Mouse (Mus musculus) limb, embryonic 11.5 days (tissue): ENCODE measurements around the gene Csrnp3. TPM values are rescaled to one million over a fixed set of nuclear protein-coding genes. Genes with fewer than 3 reads are reported as not detected.
"Not testable (repeated sequence)": the region's sequence is repeated elsewhere in the genome, so short reads cannot be mapped to it uniquely, and the experiment has no call there.

Experiments used
- ATAC-seq: fragments of 200-750 bp; cut with Nextera tagmentation; 2 replicates; pipeline ENCODE4 v1.8.0; 2017; ENCODE audit warnings: low read depth; ENCODE audit not compliant: insufficient number of reproducible peaks, low FRiP score, low TSS enrichment
- DNase-seq: peaks from one replicate; pipeline ENCODE4 v3.0.0-alpha.2; 2015; ENCODE audit warnings: low spot score
- H3K27ac ChIP-seq: fragments of 300-500 bp; sonication (generic); replicated peaks from 2 replicates; pipeline ENCODE4 v1.5.1; 2014; ENCODE audit warnings: low read depth, mild to moderate bottlenecking, low read length
- H3K27me3 ChIP-seq: fragments of 300-500 bp; sonication (generic); 2 replicates; pipeline ENCODE4 v1.6.1; 2014; ENCODE audit warnings: mild to moderate bottlenecking, low read length, mixed read lengths; ENCODE audit not compliant: control insufficient read depth, insufficient read depth
- H3K36me3 ChIP-seq: fragments of 300-500 bp; sonication (generic); 2 replicates; pipeline ENCODE4 v1.6.1; 2014; ENCODE audit warnings: mild to moderate bottlenecking, low read length, moderate library complexity, mixed read lengths; ENCODE audit not compliant: control insufficient read depth, insufficient read depth
- H3K4me1 ChIP-seq: fragments of 300-500 bp; sonication (generic); 2 replicates; pipeline ENCODE4 v1.6.1; 2014; ENCODE audit warnings: low read length, mixed read lengths; ENCODE audit not compliant: control insufficient read depth, insufficient read depth
- H3K4me2 ChIP-seq: fragments of 300-500 bp; sonication (generic); 2 replicates; pipeline ENCODE4 v1.6.1; 2014; ENCODE audit warnings: low read depth, mild to moderate bottlenecking, moderate library complexity; ENCODE audit not compliant: severe bottlenecking
- H3K4me3 ChIP-seq: fragments of 300-500 bp; sonication (generic); 2 replicates; pipeline ENCODE4 v1.5.1; 2014; ENCODE audit warnings: low read depth, low read length
- H3K9ac ChIP-seq: fragments of 300-500 bp; sonication (generic); 2 replicates; pipeline ENCODE4 v1.6.1; 2014; ENCODE audit warnings: mild to moderate bottlenecking, low read length
- H3K9me3 ChIP-seq: fragments of 300-500 bp; sonication (generic); 2 replicates; pipeline ENCODE4 v1.6.1; 2016; ENCODE audit warnings: low read length; ENCODE audit not compliant: control insufficient read depth
- WGBS: fragments of 180-500 bp; shearing (Covaris S2); extraction: QIAGEN DNeasy Blood & Tissue Kit; methylation state at CpG from one replicate; pipeline ENCODE4 v1.1.7; 2014; 5-methylcytosine and 5-hydroxymethylcytosine counted together
- polyA plus RNA-seq: library from polyadenylated mRNA; unstranded; fragments of >200 nt; fragmentation: Nextera tagmentation; extraction: Ambion mirVana; gene quantifications from 2 replicates; pipeline ENCODE4 v1.2.1, GENCODE M21; 2014

Gene Csrnp3
- polyA plus RNA-seq, 1 experiment from 2014 or later: 10.8 TPM

GRCm38 (mm10) chr2:65850282-65850681 is 4.7 kb downstream of the Csrnp3 start:
- 90% methylated on average over 3 of the region's 3 CpGs for WGBS
- not testable (repeated sequence) for H3K9ac ChIP-seq, H3K27ac ChIP-seq, DNase-seq, ATAC-seq, H3K4me3 ChIP-seq, H3K27me3 ChIP-seq, H3K4me2 ChIP-seq, H3K9me3 ChIP-seq, H3K4me1 ChIP-seq, H3K36me3 ChIP-seq

- no peak overlapping the region for H3K4me2 ChIP-seq
- no peak for ATAC-seq
- H3K4me3 ChIP-seq: no peak overlapping the region
- H3K9ac ChIP-seq: no peak overlapping the region
- no peak for DNase-seq
- H3K27me3 ChIP-seq: no peaks in the 10 kb centered on the region
- H3K27ac ChIP-seq: no peak overlapping the region
- WGBS: 96% methylated on average over 5 of the region's 5 CpGs
- H3K4me1 ChIP-seq: no peaks in the 10 kb centered on the region
- no peaks in the 10 kb centered on the region for H3K36me3 ChIP-seq
- no peaks in the 10 kb centered on the region for H3K9me3 ChIP-seq
These were observed 11.2 kb downstream of the Csrnp3 start for GRCm38 (mm10) chr2:65856791-65857190.

DNA sequence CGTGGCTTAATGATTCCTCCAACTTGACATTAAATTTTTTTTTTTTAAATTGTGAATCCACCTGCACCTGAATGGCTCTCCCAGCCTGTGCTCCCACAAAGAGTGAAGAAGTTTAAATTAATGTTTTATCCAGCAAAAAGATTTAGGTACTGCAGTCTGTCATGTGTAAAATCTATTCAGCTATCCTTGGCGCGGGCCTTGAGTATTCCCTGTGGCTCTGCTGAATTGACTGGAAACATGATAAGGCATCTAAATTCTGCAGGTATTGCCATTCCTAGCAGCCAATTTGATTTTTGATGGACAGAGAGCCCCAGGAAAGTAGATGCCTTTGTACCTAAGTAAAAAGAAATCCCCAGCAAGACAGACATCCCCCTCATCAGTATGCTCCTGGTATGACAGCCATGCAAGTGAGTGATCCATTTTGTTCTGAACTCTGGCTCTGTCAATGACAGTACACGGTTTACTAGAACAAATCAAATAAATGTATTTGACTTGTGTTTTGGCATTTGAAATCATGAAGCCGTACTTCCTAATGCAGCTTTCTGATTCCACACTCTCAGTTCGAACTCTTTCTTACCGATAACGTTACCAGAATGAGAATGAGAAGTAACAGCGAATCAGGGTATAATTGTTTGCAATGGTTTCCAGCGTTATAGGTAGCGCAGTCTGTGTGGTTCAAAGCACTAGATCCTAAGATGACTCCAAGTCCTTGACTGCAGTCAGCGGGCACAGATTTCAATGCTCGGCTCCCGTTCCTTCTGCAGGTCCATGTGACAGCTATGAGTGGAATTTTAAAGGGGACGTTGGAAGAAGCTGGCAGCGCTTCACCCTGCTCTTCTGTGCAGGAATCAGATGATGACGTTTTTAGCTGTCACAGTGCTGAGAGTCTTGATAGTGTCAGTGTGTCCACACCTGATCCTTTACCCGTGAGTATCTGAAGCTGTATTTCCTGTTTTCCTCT is 14.5 kb downstream of the Csrnp3 start:
- Histone ChIP-seq H3K4me2 (no peak overlapping the region), H3K4me3 (no peak overlapping the region), H3K27me3 (no peaks in the 10 kb centered on the region), H3K9ac (no peak overlapping the region), H3K9me3 (no peaks in the 10 kb centered on the region), H3K27ac (no peak overlapping the region), H3K4me1 (no peaks in the 10 kb centered on the region), H3K36me3 (no peaks in the 10 kb centered on the region)
- no peak for ATAC-seq
- no peak for DNase-seq
- WGBS: 88% methylated on average over 18 of the region's 18 CpGs

- Histone ChIP-seq H3K36me3 (no peaks in the 10 kb centered on the region), H3K4me1 (no peaks in the 10 kb centered on the region), H3K9me3 (no peaks in the 10 kb centered on the region), H3K4me3 (no peak overlapping the region), H3K27ac (no peak overlapping the region), H3K9ac (no peak overlapping the region), H3K27me3 (no peaks in the 10 kb centered on the region), H3K4me2 (no peak overlapping the region)
- 72% methylated on average over 12 of the region's 12 CpGs for WGBS
- ATAC-seq: no peak
- no peak for DNase-seq
These were observed 19.3 kb downstream of the Csrnp3 start for GRCm38 (mm10) chr2:65864778-65865339.

DNA sequence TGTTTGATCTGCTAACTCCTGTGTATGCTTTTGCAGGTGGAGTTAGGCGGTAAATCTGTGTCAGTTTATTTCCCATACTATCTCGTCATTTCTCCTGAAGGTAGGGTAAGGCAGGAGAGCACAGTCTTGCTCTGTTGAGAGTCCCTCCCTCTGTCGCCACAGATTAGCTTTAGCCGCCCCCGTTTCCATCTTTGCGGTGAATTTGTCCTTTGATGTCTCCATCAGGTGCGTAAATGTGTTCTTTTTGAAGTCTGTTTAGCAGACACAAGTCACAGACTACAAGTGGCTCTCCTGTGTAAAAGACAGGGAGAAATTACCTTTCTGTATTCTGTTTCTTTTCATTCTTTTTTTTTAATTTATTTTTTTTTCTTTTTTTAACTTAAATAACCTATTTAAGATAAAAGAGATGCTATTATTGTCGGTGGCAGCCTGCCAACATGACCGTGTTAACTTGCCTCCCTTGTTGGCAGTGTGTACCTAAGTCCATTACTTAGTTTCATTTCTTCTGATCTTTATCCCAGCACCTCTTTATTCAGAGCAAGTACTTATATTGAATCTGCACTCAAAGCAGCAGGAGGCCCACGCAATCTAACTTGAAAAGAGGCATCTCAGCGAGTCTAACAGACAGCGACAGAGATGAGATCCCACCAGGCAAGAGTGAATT is 25.5 kb downstream of the Csrnp3 start:
- Histone ChIP-seq H3K4me2 (no peak overlapping the region), H3K36me3 (no peaks in the 10 kb centered on the region), H3K9ac (no peak overlapping the region), H3K27ac (no peak overlapping the region), H3K4me1 (no peaks in the 10 kb centered on the region), H3K4me3 (no peak overlapping the region), H3K27me3 (no peaks in the 10 kb centered on the region), H3K9me3 (no peaks in the 10 kb centered on the region)
- DNase-seq (no peak), ATAC-seq (no peak)
- 71% methylated on average over 12 of the region's 12 CpGs for WGBS

GRCm38 (mm10) chr2:65891590-65891989 is 46.0 kb downstream of the Csrnp3 start:
- H3K27ac ChIP-seq: no peak overlapping the region
- H3K27me3 ChIP-seq: no peaks in the 10 kb centered on the region
- H3K9ac ChIP-seq: no peak overlapping the region
- ATAC-seq: no peak
- H3K4me2 ChIP-seq: no peak overlapping the region
- DNase-seq: no peak
- no peaks in the 10 kb centered on the region for H3K36me3 ChIP-seq
- no peak overlapping the region for H3K4me3 ChIP-seq
- no peaks in the 10 kb centered on the region for H3K9me3 ChIP-seq
- H3K4me1 ChIP-seq: 0 out of 2 replicates have a peak, but pooled peaks cover 2% of the 10 kb centered on the region
- WGBS: 58% methylated on average over 3 of the region's 3 CpGs

DNA sequence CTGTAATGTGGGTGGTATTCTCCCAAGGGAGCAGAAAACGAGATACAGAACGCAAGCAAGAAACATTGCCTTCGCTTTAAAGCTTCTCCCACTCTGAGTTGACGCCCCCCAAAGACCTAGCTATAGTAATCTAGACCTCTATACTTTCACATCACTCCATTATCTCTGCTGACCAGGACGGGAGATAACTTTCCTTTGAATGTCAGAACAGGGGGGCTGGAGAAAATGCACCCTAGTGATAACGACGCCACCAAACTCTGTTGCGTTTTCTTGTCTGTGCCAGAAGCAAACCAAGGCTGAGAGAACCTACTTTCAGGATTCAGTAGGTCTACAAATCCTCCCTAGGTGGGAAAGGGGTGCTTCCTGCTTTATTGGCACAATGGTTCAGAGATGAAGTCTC is 47.7 kb downstream of the Csrnp3 start:
- Histone ChIP-seq H3K27me3 (no peaks in the 10 kb centered on the region), H3K4me1 (0 out of 2 replicates have a peak, but pooled peaks cover 2% of the 10 kb centered on the region), H3K4me2 (no peak overlapping the region), H3K9ac (no peak overlapping the region), H3K9me3 (no peaks in the 10 kb centered on the region), H3K27ac (no peak overlapping the region), H3K36me3 (no peaks in the 10 kb centered on the region), H3K4me3 (no peak overlapping the region)
- 81% methylated on average over 8 of the region's 8 CpGs for WGBS
- ATAC-seq: no peak
- no peak for DNase-seq

DNA sequence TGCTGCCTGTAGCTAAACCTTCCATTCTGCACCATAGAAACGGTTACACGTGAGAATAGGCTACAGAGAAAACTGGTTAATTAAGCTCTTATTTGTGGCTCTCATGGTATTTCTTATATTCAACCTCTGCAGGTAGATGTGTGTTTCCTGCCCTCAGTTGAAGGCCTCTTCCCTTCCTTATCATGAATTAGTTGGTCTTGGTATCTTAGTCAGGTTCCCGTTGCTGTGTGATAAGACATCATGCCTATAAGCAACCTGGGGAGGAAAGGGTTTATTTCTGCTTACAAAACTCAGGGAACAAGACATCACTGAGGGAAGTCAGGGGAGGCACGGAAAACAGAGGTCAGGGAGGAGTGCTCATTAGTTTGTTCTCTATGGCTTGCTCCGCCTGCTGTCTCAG is 48.7 kb downstream of the Csrnp3 start:
- WGBS: 66% methylated on average over 5 of the region's 5 CpGs
- H3K9me3 ChIP-seq: no peaks in the 10 kb centered on the region
- no peak overlapping the region for H3K9ac ChIP-seq
- no peak overlapping the region for H3K4me2 ChIP-seq
- 0 out of 2 replicates have a peak, but pooled peaks cover 2% of the 10 kb centered on the region for H3K4me1 ChIP-seq
- ATAC-seq (no peak), DNase-seq (no peak)
- H3K4me3 ChIP-seq: no peak overlapping the region
- H3K27me3 ChIP-seq: no peaks in the 10 kb centered on the region
- no peak overlapping the region for H3K27ac ChIP-seq
- H3K36me3 ChIP-seq: no peaks in the 10 kb centered on the region
